Mouse (Mus musculus) G1E (cell line): ENCODE measurements around the gene Kcnab1. TPM values are rescaled to one million over a fixed set of nuclear protein-coding genes. Genes with fewer than 3 reads are reported as not detected.

Experiments
- ATAC-seq: 2 replicates; pipeline ENCODE4 v1.8.0; 2016; ENCODE audit warnings: mild to moderate bottlenecking; ENCODE audit not compliant: insufficient number of reproducible peaks, poor library complexity, low FRiP score, severe bottlenecking; ENCODE audit errors: extremely low read depth
- DNase-seq: peaks from one replicate; pipeline ENCODE4 v3.0.0; 2012; ENCODE audit warnings: low spot score
- H3K27me3 ChIP-seq: 2 replicates; pipeline ENCODE4 v1.6.1; 2012; ENCODE audit warnings: mild to moderate bottlenecking, low read length, inconsistent platforms; ENCODE audit not compliant: insufficient read depth
- H3K36me3 ChIP-seq: replicated peaks from 2 replicates; pipeline ENCODE3; 2012; ENCODE audit warnings: mild to moderate bottlenecking, inconsistent platforms
- H3K4me1 ChIP-seq: 2 replicates; pipeline ENCODE4 v1.6.1; 2012; ENCODE audit warnings: low read depth, low read length, inconsistent platforms, mixed read lengths; ENCODE audit not compliant: insufficient read depth
- H3K4me3 ChIP-seq: 2 replicates; pipeline ENCODE4 v1.5.1; 2012; ENCODE audit warnings: low read depth, mild to moderate bottlenecking, inconsistent platforms, low read length, moderate library complexity, mixed read lengths
- H3K9me3 ChIP-seq: replicated peaks from 2 replicates; pipeline ENCODE4 v1.6.1; 2012; ENCODE audit warnings: inconsistent platforms
- CTCF ChIP-seq: IDR thresholded peaks from 2 replicates; pipeline ENCODE4 v1.5.1; 2012; ENCODE audit warnings: low read depth, low read length, inconsistent platforms, mixed read lengths
- GATA1 ChIP-seq: IDR thresholded peaks from 2 replicates; pipeline ENCODE4 v1.6.1; 2012; ENCODE audit warnings: borderline replicate concordance, low read length, inconsistent platforms, mixed read lengths
- GATA2 ChIP-seq: IDR thresholded peaks from 2 replicates; pipeline ENCODE4 v1.6.1; 2012; ENCODE audit warnings: low read depth, low read length, inconsistent platforms, borderline replicate concordance
- POLR2AphosphoS5 ChIP-seq: IDR thresholded peaks from 2 replicates; pipeline ENCODE4 v1.6.1; 2012; ENCODE audit warnings: low read depth, low read length, inconsistent platforms; ENCODE audit not compliant: insufficient replicate concordance
- TAL1 ChIP-seq: conservative IDR thresholded peaks from 2 replicates; pipeline ENCODE4 v1.6.1; 2012; ENCODE audit warnings: low read depth, low read length, inconsistent platforms, mixed read lengths
- polyA plus RNA-seq: library from polyadenylated mRNA; stranded (reverse); fragments of >175 nt; gene quantifications from 2 replicates; pipeline ENCODE4 v1.2.3, GENCODE M21; 2012
- total RNA-seq, 2 experiments: library from RNA; stranded (forward) in 1 of 2; stranded (reverse) in 1 of 2; fragments of 200-1000 nt in 1 of 2; fragments of >200 nt in 1 of 2; fragmentation: Nextera tagmentation in 1 of 2; gene quantifications; 2 replicates each; pipeline ENCODE4 v1.2.3; 2014 to 2017

Gene Kcnab1
- total and polyA plus RNA-seq, 3 experiments = 0.22 TPM; not detected in 2

DNA sequence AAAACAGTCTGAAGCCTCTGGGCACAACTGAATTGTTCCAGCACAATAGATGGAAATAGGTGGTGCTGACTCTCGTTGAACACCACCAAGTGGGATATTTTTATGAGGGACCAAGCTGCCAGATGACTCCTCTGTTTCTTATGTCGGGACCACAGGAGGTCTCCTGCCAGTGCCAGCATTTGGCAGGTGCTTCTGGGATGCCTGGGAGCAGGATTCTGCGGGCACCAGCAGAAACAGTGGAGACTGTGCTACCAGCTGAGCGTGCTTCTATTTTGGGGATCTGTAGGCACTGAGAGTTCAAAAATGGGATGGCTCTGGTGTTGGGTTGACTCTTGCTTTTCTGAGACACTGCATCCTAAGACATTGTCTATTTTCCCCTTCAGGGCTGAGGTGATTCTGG lies 190.0 kb downstream of the Kcnab1 start:
- TF ChIP-seq GATA1 = no peak
- no peak for TF ChIP-seq POLR2AphosphoS5
- TF ChIP-seq TAL1 = no peak
- TF ChIP-seq GATA2 = no peak
- no peak for TF ChIP-seq CTCF

DNA sequence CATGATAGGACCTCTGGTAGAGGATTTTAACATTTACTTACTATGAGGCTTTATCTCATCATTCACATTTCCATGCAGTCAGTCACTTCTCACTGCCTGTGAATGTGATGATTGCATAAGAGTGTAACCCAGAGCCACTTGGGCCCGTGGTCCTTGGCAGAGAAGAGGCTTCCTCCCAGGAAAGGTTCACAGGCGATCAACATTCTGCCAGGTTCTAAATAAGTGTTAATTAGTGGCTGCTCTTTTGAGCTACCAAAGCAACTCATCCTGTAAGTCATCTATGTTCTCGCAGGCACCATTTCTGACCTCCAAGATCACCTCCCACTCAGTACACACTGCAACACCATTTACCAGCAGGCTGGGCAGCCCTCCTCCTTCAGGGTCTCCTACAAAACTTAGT lies 192.3 kb downstream of the Kcnab1 start:
- no peak for ATAC-seq
- Histone ChIP-seq H3K36me3 (no peaks in the 10 kb centered on the region), H3K27me3 (0 out of 2 replicates have a peak, but pooled peaks cover 2% of the 10 kb centered on the region), H3K4me1 (no peaks in the 10 kb centered on the region), H3K4me3 (no peak overlapping the region), H3K9me3 (no peaks in the 10 kb centered on the region)
- DNase-seq = no peak
- TF ChIP-seq CTCF = no peak
- TF ChIP-seq POLR2AphosphoS5 = no peak
- no peak for TF ChIP-seq TAL1
- no peak for TF ChIP-seq GATA1
- TF ChIP-seq GATA2 = no peak

More for the DNA sequence above, 190.0 kb downstream of the Kcnab1 start:
- Histone ChIP-seq H3K4me1 (no peaks in the 10 kb centered on the region), H3K9me3 (no peaks in the 10 kb centered on the region), H3K4me3 (no peak overlapping the region), H3K27me3 (0 out of 2 replicates have a peak, but pooled peaks cover 2% of the 10 kb centered on the region), H3K36me3 (no peaks in the 10 kb centered on the region)
- no peak for ATAC-seq
- DNase-seq = no peak

DNA sequence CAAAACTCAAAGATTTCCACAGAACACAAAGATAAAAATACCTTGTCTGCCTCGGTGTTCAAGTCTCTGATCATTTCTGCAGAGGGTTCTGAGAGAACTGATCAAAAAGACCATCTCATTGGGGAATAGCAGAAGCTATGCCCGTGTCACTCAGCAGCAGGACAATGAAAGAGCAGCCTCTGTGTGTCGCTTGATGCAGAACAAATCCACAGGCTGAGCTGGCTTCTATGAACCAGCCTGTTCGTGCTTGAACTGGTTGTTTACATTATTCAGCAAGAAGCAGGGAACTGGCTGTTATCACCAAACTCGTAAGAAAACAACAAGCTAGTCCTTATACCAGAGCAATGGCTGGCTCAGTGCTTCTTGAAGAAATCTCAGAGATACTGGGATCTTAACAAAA lies 193.4 kb downstream of the Kcnab1 start:
- ATAC-seq (no peak), DNase-seq (no peak)
- H3K27me3 ChIP-seq = peaks cover 5% of the 10 kb centered on the region; the same call in 1 of the 2 replicates
- H3K36me3 ChIP-seq = no peaks in the 10 kb centered on the region
- TF ChIP-seq POLR2AphosphoS5 (no peak), GATA2 (no peak), CTCF (no peak), GATA1 (no peak), TAL1 (no peak)
- H3K9me3 ChIP-seq = no peaks in the 10 kb centered on the region
- H3K4me3 ChIP-seq = no peak overlapping the region
- H3K4me1 ChIP-seq = no peaks in the 10 kb centered on the region

DNA sequence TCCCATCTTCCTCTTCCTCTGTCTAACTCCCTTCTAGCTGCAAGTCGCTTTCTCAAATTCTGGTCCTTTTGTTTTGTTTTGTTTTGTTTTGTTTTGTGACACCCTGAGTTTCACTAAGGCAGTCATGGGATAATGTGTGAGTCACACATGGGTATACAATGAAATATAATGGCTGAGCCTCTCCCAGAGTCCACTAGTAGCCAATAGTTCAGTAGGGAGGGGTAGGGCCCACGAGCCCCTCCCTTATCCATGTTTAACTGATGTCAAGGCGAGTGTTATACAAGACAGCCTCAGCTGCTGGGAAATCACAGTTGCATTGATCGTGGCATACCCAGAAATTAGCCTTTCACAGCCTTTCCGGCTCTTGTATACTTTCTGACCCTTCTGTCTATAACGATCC lies 206.7 kb downstream of the Kcnab1 start:
- Histone ChIP-seq H3K27me3 (no peaks in the 10 kb centered on the region), H3K36me3 (no peaks in the 10 kb centered on the region), H3K4me1 (no peaks in the 10 kb centered on the region), H3K9me3 (no peaks in the 10 kb centered on the region), H3K4me3 (no peak overlapping the region)
- DNase-seq = no peak
- no peak for ATAC-seq
- TF ChIP-seq GATA2 (no peak), GATA1 (no peak), POLR2AphosphoS5 (no peak), CTCF (no peak), TAL1 (no peak)

DNA sequence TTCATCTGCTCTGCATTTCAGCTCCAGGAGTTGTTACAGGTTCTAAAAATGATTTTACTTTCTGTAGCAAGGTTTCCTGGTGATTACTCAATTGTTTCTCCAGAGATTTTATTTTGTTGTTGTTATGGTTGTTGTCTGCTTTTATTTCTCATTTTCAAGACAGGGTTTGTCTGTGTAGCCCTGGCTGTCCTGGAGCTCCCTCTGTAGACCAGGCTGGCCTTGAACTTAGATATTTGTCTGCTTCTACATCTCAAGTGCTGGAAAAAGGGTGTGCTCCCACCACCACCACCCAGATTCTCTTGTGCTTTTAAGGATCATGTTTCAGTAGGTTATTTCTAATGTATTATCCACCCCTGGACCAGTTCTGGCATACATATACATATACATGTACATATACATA lies 207.6 kb downstream of the Kcnab1 start:
- no peaks in the 10 kb centered on the region for H3K4me1 ChIP-seq
- no peak overlapping the region for H3K4me3 ChIP-seq
- no peaks in the 10 kb centered on the region for H3K9me3 ChIP-seq
- H3K27me3 ChIP-seq = no peaks in the 10 kb centered on the region
- no peak for ATAC-seq
- DNase-seq = no peak
- TF ChIP-seq CTCF (no peak), GATA2 (no peak), GATA1 (no peak), TAL1 (no peak)
- no peaks in the 10 kb centered on the region for H3K36me3 ChIP-seq

DNA sequence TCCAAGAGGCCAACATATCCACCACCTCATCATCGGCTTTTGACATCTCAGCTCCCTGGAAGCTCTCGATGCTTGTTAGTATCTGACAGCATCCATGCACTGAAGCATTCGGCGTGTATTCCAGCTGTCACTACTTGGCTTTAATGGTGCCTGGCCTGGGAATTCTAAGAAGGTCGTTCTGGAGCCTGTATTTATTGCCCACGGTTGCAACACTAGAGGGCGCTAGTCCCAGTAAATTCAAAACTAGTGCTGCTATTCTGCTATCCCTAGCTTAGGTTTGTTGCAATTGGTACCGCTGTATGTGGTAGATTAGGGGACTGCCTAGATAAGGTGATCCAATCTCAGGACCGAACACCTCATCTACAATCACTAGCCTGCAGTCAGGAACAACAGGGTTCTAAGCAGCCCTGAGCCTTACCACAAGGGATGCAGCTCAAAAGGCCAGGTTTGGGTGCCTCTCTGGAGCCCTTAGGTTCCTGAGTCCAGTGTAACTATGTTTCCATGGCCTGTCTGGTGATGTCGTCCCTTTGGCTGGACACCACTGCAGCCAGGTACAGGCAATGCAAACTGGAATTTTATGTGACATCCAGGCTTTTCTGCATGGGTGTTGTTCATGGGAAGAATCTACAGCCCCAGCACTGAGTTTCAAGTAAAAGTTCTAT lies 208.8 kb downstream of the Kcnab1 start:
- Histone ChIP-seq H3K4me1 (no peaks in the 10 kb centered on the region), H3K27me3 (no peaks in the 10 kb centered on the region), H3K4me3 (no peak overlapping the region), H3K36me3 (no peaks in the 10 kb centered on the region), H3K9me3 (no peaks in the 10 kb centered on the region)
- no peak for DNase-seq
- no peak for ATAC-seq
- peak; percentile 21; the same call in 1 of the 2 replicates for TF ChIP-seq CTCF
- TF ChIP-seq POLR2AphosphoS5 = no peak
- TF ChIP-seq GATA1 = no peak
- TF ChIP-seq GATA2 = no peak
- TF ChIP-seq TAL1 = no peak
